Mouse (Mus musculus) liver, embryonic 14.5 days (tissue): ENCODE results near the gene Fam166a. TPM values are rescaled to one million over a fixed set of nuclear protein-coding genes. Genes with fewer than 3 reads are reported as not detected.

Experiments
- ATAC-seq: fragments of 200-750 bp; cut with Nextera tagmentation; 2 replicates; pipeline ENCODE4 v1.8.0; 2017; ENCODE audit warnings: moderate number of reproducible peaks, mild to moderate bottlenecking, moderate library complexity; ENCODE audit not compliant: insufficient read depth
- DNase-seq, 3 experiments: peaks; one replicate each; pipeline ENCODE4 v3.0.0-alpha.2; 2012 to 2013; ENCODE audit warnings: low read depth in 3 of 3, low spot score in 3 of 3
- H3K27ac ChIP-seq: fragments of 300-500 bp; sonication (generic); 2 replicates; pipeline ENCODE4 v1.5.1; 2014; ENCODE audit warnings: moderate library complexity, mild to moderate bottlenecking, control low read depth, inconsistent platforms
- H3K27me3 ChIP-seq: fragments of 300-500 bp; sonication (generic); 2 replicates; pipeline ENCODE4 v1.6.1; 2014; ENCODE audit warnings: mild to moderate bottlenecking, low read length, moderate library complexity; ENCODE audit not compliant: control insufficient read depth, insufficient read depth
- H3K36me3 ChIP-seq: fragments of 300-500 bp; sonication (generic); replicated peaks from 2 replicates; pipeline ENCODE4 v1.6.1; 2014; ENCODE audit warnings: low read depth; ENCODE audit not compliant: control insufficient read depth, insufficient read depth
- H3K4me1 ChIP-seq, 2 experiments: fragments of 200-500 bp in 1 of 2; fragments of 300-500 bp in 1 of 2; sonication (generic) in 1 of 2; replicated peaks; 2 replicates each; pipeline ENCODE4 v1.6.1; 2012 to 2014; ENCODE audit warnings: antibody characterized with exemption in 1 of 2, inconsistent platforms in 1 of 2, low read length in 1 of 2; ENCODE audit not compliant: control insufficient read depth in 2 of 2, insufficient read depth in 2 of 2
- H3K4me2 ChIP-seq: fragments of 300-500 bp; sonication (generic); 2 replicates; pipeline ENCODE4 v1.6.1; 2014; ENCODE audit warnings: low read depth, mild to moderate bottlenecking, control low read depth, moderate library complexity
- H3K4me3 ChIP-seq, 2 experiments: fragments of 200-500 bp in 1 of 2; fragments of 300-500 bp in 1 of 2; sonication (generic) in 1 of 2; 2 replicates each; pipeline ENCODE4 v1.5.1; 2012 to 2014; ENCODE audit warnings: low read depth in 2 of 2, low read length in 2 of 2, mild to moderate bottlenecking in 2 of 2, control low read depth in 1 of 2, inconsistent platforms in 1 of 2, moderate library complexity in 1 of 2; ENCODE audit not compliant: insufficient read depth in 1 of 2
- H3K9ac ChIP-seq: fragments of 300-500 bp; sonication (generic); replicated peaks from 2 replicates; pipeline ENCODE4 v1.6.1; 2014; ENCODE audit warnings: mild to moderate bottlenecking, control low read depth, moderate library complexity
- H3K9me3 ChIP-seq: fragments of 300-500 bp; sonication (generic); 2 replicates; pipeline ENCODE4 v1.6.1; 2016; ENCODE audit warnings: low read length, mixed read lengths; ENCODE audit not compliant: control insufficient read depth
- CTCF ChIP-seq: IDR thresholded peaks from 2 replicates; pipeline ENCODE4 v1.5.1; 2016; ENCODE audit warnings: antibody characterized with exemption, low read depth, control low read depth
- EP300 ChIP-seq: IDR thresholded peaks from 2 replicates; pipeline ENCODE4 v1.6.1; 2016; ENCODE audit warnings: antibody characterized with exemption, low read depth
- WGBS: fragments of 180-500 bp; shearing (Covaris S2); extraction: QIAGEN DNeasy Blood & Tissue Kit; methylation state at CpG from one replicate; pipeline ENCODE4 v1.1.7; 2014; ENCODE audit not compliant: insufficient replicate concordance; 5-methylcytosine and 5-hydroxymethylcytosine counted together
- polyA plus RNA-seq, 2 experiments: library from polyadenylated mRNA; depleted of rRNA in 1 of 2; stranded (reverse) in 1 of 2; unstranded in 1 of 2; fragments of >200 nt; fragmentation: Nextera tagmentation in 1 of 2; extraction: Ambion mirVana in 1 of 2; gene quantifications; 2 replicates each; pipeline versions ENCODE4 v1.2.1 to v1.2.3; 2012 to 2014

Gene Fam166a
- polyA plus RNA-seq, 2 experiments, result 0.04 to 0.96 TPM

GRCm38 (mm10) chr2:25226864-25227263, 8.3 kb downstream of the Fam166a start:
- Histone ChIP-seq H3K4me3 (no peak overlapping the region), H3K36me3 (peaks cover 19% of the 10 kb centered on the region), H3K4me1 (peaks cover 5 to 13% of the 10 kb centered on the region in 2 experiments), H3K27me3 (no peaks in the 10 kb centered on the region), H3K27ac (no peak overlapping the region), H3K4me2 (no peak overlapping the region), H3K9me3 (no peaks in the 10 kb centered on the region), H3K9ac (no peak overlapping the region)
- DNase-seq (no peak), ATAC-seq (no peak)
- WGBS, result 79% methylated on average over 5 of the region's 5 CpGs
- TF ChIP-seq EP300 (no peak), CTCF (no peak)

- H3K36me3 ChIP-seq, result peaks cover 14% of the 10 kb centered on the region
- no peak overlapping the region for H3K9ac ChIP-seq
- WGBS, result 84% methylated on average over 4 of the region's 4 CpGs
- ATAC-seq (no peak), DNase-seq (no peak)
- H3K27me3 ChIP-seq, result no peaks in the 10 kb centered on the region
- H3K4me1 ChIP-seq, result peaks cover 5 to 13% of the 10 kb centered on the region in 2 experiments
- H3K4me3 ChIP-seq, result no peak overlapping the region
- no peaks in the 10 kb centered on the region for H3K9me3 ChIP-seq
- H3K27ac ChIP-seq, result no peak overlapping the region
- H3K4me2 ChIP-seq, result no peak overlapping the region
- TF ChIP-seq EP300 (no peak), CTCF (no peak)
Observed at GRCm38 (mm10) chr2:25227406-25227805, 8.9 kb downstream of the Fam166a start.

- H3K27ac ChIP-seq, result peak overlapping the region; percentile 19
- H3K36me3 ChIP-seq, result peaks cover 5% of the 10 kb centered on the region
- H3K4me2 ChIP-seq, result peak overlapping the region; percentile 52
- peak; percentile 36; the same call in 1 of the 2 replicates for TF ChIP-seq EP300
- peak; percentile 90 for TF ChIP-seq CTCF
- DNase-seq, result peak; percentile 73 to 81 (median 75)
- H3K4me1 ChIP-seq, result peaks cover 5 to 9% of the 10 kb centered on the region in 2 experiments
- H3K9me3 ChIP-seq, result no peaks in the 10 kb centered on the region
- H3K27me3 ChIP-seq, result no peaks in the 10 kb centered on the region
- no peak for ATAC-seq
- peak overlapping the region; percentile 29 to 52 for H3K4me3 ChIP-seq
- under 1% methylated on average over 7 of the region's 7 CpGs for WGBS
- H3K9ac ChIP-seq, result peak overlapping the region; percentile 25
Observed at GRCm38 (mm10) chr2:25228431-25228889, 9.9 kb downstream of the Fam166a start.

- Histone ChIP-seq H3K4me1 (peaks cover 5 to 9% of the 10 kb centered on the region in 2 experiments), H3K4me2 (peak overlapping the region; percentile 52), H3K27me3 (no peaks in the 10 kb centered on the region), H3K4me3 (no peak overlapping the region), H3K36me3 (no peaks in the 10 kb centered on the region), H3K27ac (no peak overlapping the region), H3K9ac (peak overlapping the region; percentile 25; the same call in 1 of the 2 replicates), H3K9me3 (no peaks in the 10 kb centered on the region)
- ATAC-seq (no peak), DNase-seq (no peak)
- TF ChIP-seq EP300 (no peak), CTCF (no peak)
- WGBS, result 66% methylated on average over 6 of the region's 6 CpGs
Observed at GRCm38 (mm10) chr2:25228995-25229530, 10.5 kb downstream of the Fam166a start.

- DNase-seq (no peak), ATAC-seq (no peak)
- WGBS, result 65% methylated on average over 5 of the region's 5 CpGs
- H3K27ac ChIP-seq, result no peak overlapping the region
- no peaks in the 10 kb centered on the region for H3K27me3 ChIP-seq
- TF ChIP-seq CTCF (no peak), EP300 (no peak)
- H3K4me1 ChIP-seq, result peaks cover 5 to 9% of the 10 kb centered on the region in 2 experiments
- H3K36me3 ChIP-seq, result no peaks in the 10 kb centered on the region
- H3K9ac ChIP-seq, result no peak overlapping the region
- no peak overlapping the region for H3K4me2 ChIP-seq
- H3K9me3 ChIP-seq, result no peaks in the 10 kb centered on the region
- no peak overlapping the region for H3K4me3 ChIP-seq
Observed at GRCm38 (mm10) chr2:25229582-25229981, 11.0 kb downstream of the Fam166a start.
